Mouse (Mus musculus) neural tube, embryonic 11.5 days (tissue): ENCODE results near the gene 1700017B05Rik. TPM values are rescaled to one million over a fixed set of nuclear protein-coding genes. Genes with fewer than 3 reads are reported as not detected.

Source experiments
- ATAC-seq: fragments of 200-750 bp; cut with Nextera tagmentation; 2 replicates; pipeline ENCODE4 v1.8.0; 2017; ENCODE audit warnings: moderate number of reproducible peaks, mild to moderate bottlenecking, moderate TSS enrichment, moderate library complexity; ENCODE audit not compliant: insufficient read depth, low FRiP score, low TSS enrichment
- DNase-seq: peaks from one replicate; pipeline ENCODE4 v3.0.0-alpha.2; 2015; ENCODE audit warnings: low spot score
- H3K27ac ChIP-seq: fragments of 300-500 bp; sonication (generic); 2 replicates; pipeline ENCODE4 v1.5.1; 2014; ENCODE audit warnings: low read depth, mild to moderate bottlenecking, low read length
- H3K27me3 ChIP-seq: fragments of 300-500 bp; sonication (generic); 2 replicates; pipeline ENCODE4 v1.6.1; 2014; ENCODE audit warnings: mild to moderate bottlenecking, low read length, mixed read lengths; ENCODE audit not compliant: control insufficient read depth, insufficient read depth
- H3K36me3 ChIP-seq: fragments of 300-500 bp; sonication (generic); 2 replicates; pipeline ENCODE4 v1.6.1; 2014; ENCODE audit warnings: mild to moderate bottlenecking, low read length, moderate library complexity, mixed read lengths; ENCODE audit not compliant: control insufficient read depth, insufficient read depth
- H3K4me1 ChIP-seq: fragments of 300-500 bp; sonication (generic); 2 replicates; pipeline ENCODE4 v1.6.1; 2014; ENCODE audit warnings: low read length, mixed read lengths; ENCODE audit not compliant: control insufficient read depth, insufficient read depth
- H3K4me2 ChIP-seq: fragments of 300-500 bp; sonication (generic); 2 replicates; pipeline ENCODE4 v1.6.1; 2014; ENCODE audit warnings: low read depth, mild to moderate bottlenecking, moderate library complexity
- H3K4me3 ChIP-seq: fragments of 300-500 bp; sonication (generic); 2 replicates; pipeline ENCODE4 v1.5.1; 2014; ENCODE audit warnings: low read depth, low read length
- H3K9ac ChIP-seq: fragments of 300-500 bp; sonication (generic); 2 replicates; pipeline ENCODE4 v1.6.1; 2014; ENCODE audit warnings: mild to moderate bottlenecking, low read length
- H3K9me3 ChIP-seq: fragments of 300-500 bp; sonication (generic); 2 replicates; pipeline ENCODE4 v1.6.1; 2016; ENCODE audit warnings: low read length; ENCODE audit not compliant: control insufficient read depth
- whole genome bisulfite sequencing: fragments of 180-500 bp; shearing (Covaris S2); extraction: QIAGEN DNeasy Blood & Tissue Kit; methylation state at CpG from one replicate; pipeline ENCODE4 v1.1.7; 2014; 5-methylcytosine and 5-hydroxymethylcytosine counted together
- polyA plus RNA-seq: library from polyadenylated mRNA; unstranded; fragments of >200 nt; fragmentation: Nextera tagmentation; extraction: Ambion mirVana; gene quantifications from 2 replicates; pipeline ENCODE4 v1.2.1, GENCODE M21; 2014

1700017B05Rik gene
- polyA plus RNA-seq, 1 experiment from 2014 or later = 11.3 TPM

DNA sequence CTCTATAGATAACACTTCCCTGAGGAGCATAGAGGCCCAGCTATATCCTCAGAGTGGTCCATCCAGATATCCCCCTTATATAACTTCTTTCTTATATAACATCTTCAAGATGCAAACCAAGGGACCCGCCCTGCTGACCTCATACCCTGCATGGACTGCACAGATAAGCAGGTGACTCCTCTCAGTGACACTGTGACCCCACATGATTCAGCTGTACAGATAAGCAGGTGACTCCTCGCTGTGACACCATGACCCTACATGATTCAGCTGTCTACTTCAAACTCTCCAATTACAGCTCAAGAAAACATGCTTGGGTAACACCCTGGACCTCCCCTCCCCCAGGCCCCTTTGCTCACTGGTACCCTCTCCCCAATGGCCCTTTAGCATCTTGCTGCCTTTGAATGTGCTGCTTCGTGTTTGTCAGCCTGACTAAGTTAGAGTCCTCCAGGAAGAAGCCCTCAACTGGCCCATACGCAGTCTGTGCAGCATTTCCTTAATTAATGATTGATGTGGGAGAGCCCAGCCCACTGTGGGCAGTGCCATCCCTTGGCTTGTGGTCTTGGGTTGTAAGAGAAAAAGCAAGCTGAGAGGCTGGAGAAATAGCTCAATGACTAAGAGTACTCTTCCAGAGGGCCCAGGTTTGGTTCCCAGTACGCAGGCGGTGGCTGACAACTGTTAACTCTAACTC is 37.5 kb upstream of the 1700017B05Rik start:
- DNase-seq (no peak), ATAC-seq (no peak)
- Histone ChIP-seq H3K27me3 (no peaks in the 10 kb centered on the region), H3K9ac (no peak overlapping the region), H3K9me3 (no peaks in the 10 kb centered on the region), H3K27ac (no peak overlapping the region), H3K4me3 (no peak overlapping the region), H3K4me2 (no peak overlapping the region), H3K4me1 (peaks cover 4% of the 10 kb centered on the region; the same call in 1 of the 2 replicates), H3K36me3 (no peaks in the 10 kb centered on the region)
- 73% methylated on average over 6 of the region's 6 CpGs for WGBS

DNA sequence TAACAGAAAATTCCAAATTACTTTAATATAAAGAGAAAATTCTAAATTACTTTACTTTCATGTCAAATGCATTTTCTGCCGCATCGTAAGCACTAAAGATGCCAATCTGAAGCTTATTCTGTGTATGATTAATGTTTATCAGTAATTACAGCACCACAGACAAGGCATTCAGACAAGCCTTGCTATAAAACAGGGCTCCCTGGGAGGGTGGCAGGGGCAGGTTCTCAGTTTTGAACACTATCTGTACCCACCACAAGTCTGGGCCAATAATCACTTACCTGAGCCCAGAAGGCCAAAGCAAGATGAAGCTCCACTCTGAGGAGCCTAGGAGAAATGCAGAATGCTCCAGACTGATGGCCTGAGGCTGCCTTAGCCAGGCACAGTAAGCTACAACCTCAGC is 35.5 kb upstream of the 1700017B05Rik start:
- Histone ChIP-seq H3K27ac (no peak overlapping the region), H3K4me3 (no peak overlapping the region), H3K36me3 (no peaks in the 10 kb centered on the region), H3K9ac (no peak overlapping the region), H3K4me1 (peaks cover 4% of the 10 kb centered on the region; the same call in 1 of the 2 replicates), H3K4me2 (no peak overlapping the region), H3K9me3 (no peaks in the 10 kb centered on the region), H3K27me3 (no peaks in the 10 kb centered on the region)
- DNase-seq = no peak
- WGBS = 89% methylated on average over 2 of the region's 2 CpGs
- no peak for ATAC-seq

GRCm38 (mm10) chr9:57296277-57296676 is 33.9 kb upstream of the 1700017B05Rik start:
- Histone ChIP-seq H3K4me3 (no peak overlapping the region), H3K9ac (no peak overlapping the region), H3K4me2 (no peak overlapping the region), H3K9me3 (no peaks in the 10 kb centered on the region), H3K27me3 (no peaks in the 10 kb centered on the region), H3K36me3 (no peaks in the 10 kb centered on the region), H3K4me1 (peaks cover 4% of the 10 kb centered on the region; the same call in 1 of the 2 replicates), H3K27ac (no peak overlapping the region)
- no peak for ATAC-seq
- 73% methylated on average over 8 of the region's 8 CpGs for WGBS
- DNase-seq = no peak

- peaks cover 4% of the 10 kb centered on the region; the same call in 1 of the 2 replicates for H3K4me1 ChIP-seq
- no peak for DNase-seq
- ATAC-seq = no peak
- 83% methylated on average over 3 of the region's 3 CpGs for WGBS
- H3K27me3 ChIP-seq = no peaks in the 10 kb centered on the region
- no peak overlapping the region for H3K27ac ChIP-seq
- no peaks in the 10 kb centered on the region for H3K36me3 ChIP-seq
- no peak overlapping the region for H3K4me3 ChIP-seq
- H3K9me3 ChIP-seq = no peaks in the 10 kb centered on the region
- no peak overlapping the region for H3K4me2 ChIP-seq
- H3K9ac ChIP-seq = no peak overlapping the region
Measured at GRCm38 (mm10) chr9:57295666-57296065, 33.3 kb upstream of the 1700017B05Rik start.

DNA sequence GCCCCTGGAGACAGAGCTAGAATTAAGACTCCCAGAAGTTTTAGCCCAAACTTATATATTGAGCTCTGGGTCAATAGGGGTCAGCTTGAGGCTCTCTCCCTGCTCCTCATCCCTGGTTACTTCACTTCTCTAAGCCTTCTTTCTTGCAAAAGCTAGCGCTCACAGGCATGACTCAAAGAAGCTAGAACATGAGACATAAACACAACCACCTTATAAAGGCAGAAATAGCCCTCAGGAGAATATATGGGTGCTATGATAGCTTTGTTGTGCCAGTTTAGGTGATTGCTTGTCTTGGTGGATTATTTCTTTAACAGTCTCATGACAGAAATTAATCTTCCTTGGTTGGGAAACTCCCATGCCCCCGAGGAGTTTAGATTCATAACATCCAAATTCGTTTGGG is 32.5 kb upstream of the 1700017B05Rik start:
- no peak for ATAC-seq
- Histone ChIP-seq H3K9ac (no peak overlapping the region), H3K27ac (no peak overlapping the region), H3K9me3 (no peaks in the 10 kb centered on the region), H3K27me3 (no peaks in the 10 kb centered on the region), H3K4me1 (peaks cover 4% of the 10 kb centered on the region; the same call in 1 of the 2 replicates), H3K4me2 (no peak overlapping the region), H3K4me3 (no peak overlapping the region), H3K36me3 (no peaks in the 10 kb centered on the region)
- whole genome bisulfite sequencing = 80% methylated on average over 3 of the region's 3 CpGs
- DNase-seq = no peak

GRCm38 (mm10) chr9:57287183-57287582 is 24.8 kb upstream of the 1700017B05Rik start:
- Histone ChIP-seq H3K9me3 (no peaks in the 10 kb centered on the region), H3K4me3 (no peak overlapping the region), H3K4me2 (no peak overlapping the region), H3K36me3 (no peaks in the 10 kb centered on the region), H3K27ac (no peak overlapping the region), H3K27me3 (no peaks in the 10 kb centered on the region), H3K9ac (no peak overlapping the region), H3K4me1 (no peaks in the 10 kb centered on the region)
- no peak for ATAC-seq
- DNase-seq = no peak
- WGBS = 78% methylated on average over 6 of the region's 6 CpGs

DNA sequence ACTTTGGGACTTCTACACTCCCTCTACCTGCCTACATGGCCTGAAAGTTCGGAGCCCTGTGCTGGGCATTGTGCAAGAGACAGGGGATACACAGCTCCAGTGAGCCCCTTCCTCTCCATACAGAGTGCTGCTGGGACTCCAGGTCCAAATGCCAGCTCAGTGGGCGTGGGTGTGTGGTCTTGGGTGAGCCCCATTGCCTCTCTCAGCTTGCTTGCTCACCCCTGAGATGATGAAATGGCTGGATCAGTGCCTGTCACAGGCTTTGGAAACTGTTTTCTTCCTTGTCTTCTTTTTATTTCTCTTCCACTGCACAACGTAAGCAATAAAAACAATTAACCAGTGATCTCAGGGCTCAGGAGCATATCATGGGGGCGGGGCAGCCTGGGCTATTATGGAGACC is 20.9 kb upstream of the 1700017B05Rik start:
- Histone ChIP-seq H3K27me3 (no peaks in the 10 kb centered on the region), H3K4me2 (no peak overlapping the region), H3K4me3 (no peak overlapping the region), H3K27ac (no peak overlapping the region), H3K4me1 (no peaks in the 10 kb centered on the region), H3K9me3 (no peaks in the 10 kb centered on the region), H3K36me3 (no peaks in the 10 kb centered on the region), H3K9ac (no peak overlapping the region)
- DNase-seq (no peak), ATAC-seq (no peak)
- 63% methylated on average over 4 of the region's 4 CpGs for WGBS

GRCm38 (mm10) chr9:57282686-57283085 is 20.3 kb upstream of the 1700017B05Rik start:
- no peak overlapping the region for H3K9ac ChIP-seq
- no peaks in the 10 kb centered on the region for H3K27me3 ChIP-seq
- no peaks in the 10 kb centered on the region for H3K4me1 ChIP-seq
- H3K4me3 ChIP-seq = no peak overlapping the region
- no peaks in the 10 kb centered on the region for H3K36me3 ChIP-seq
- no peaks in the 10 kb centered on the region for H3K9me3 ChIP-seq
- no peak overlapping the region for H3K27ac ChIP-seq
- ATAC-seq (no peak), DNase-seq (no peak)
- no peak overlapping the region for H3K4me2 ChIP-seq
- WGBS = 76% methylated on average over 3 of the region's 3 CpGs

DNA sequence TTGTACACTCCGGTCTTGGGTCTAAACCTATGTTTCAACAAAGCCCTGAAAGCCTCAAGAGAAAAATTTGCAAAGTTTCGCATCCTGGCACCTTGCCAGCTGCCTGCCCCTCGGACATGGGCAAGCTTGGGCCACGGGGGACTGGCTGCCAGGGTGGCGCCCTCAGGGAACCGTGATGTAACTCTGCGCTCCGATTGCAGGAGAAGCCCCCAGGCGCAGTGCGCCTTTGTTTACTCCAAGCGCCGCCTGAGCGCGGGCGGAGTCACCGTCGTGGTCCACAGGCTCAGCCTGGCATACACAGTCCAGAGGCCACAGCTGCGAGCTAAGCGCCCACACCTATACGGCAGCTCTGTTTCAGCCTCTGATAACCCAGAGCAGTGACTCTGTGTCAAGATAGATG is 19.1 kb upstream of the 1700017B05Rik start:
- Histone ChIP-seq H3K27me3 (no peaks in the 10 kb centered on the region), H3K4me2 (peak overlapping the region; percentile 31), H3K27ac (no peak overlapping the region), H3K9me3 (no peaks in the 10 kb centered on the region), H3K9ac (no peak overlapping the region; the same call in 1 of the 2 replicates), H3K4me1 (no peaks in the 10 kb centered on the region), H3K4me3 (no peak overlapping the region), H3K36me3 (no peaks in the 10 kb centered on the region)
- DNase-seq (peak; percentile 59), ATAC-seq (no peak)
- whole genome bisulfite sequencing = 16% methylated on average over 20 of the region's 20 CpGs
